Mouse (Mus musculus) limb, embryonic 13.5 days (tissue): ENCODE results near the gene Fam205c. TPM values are rescaled to one million over a fixed set of nuclear protein-coding genes. Genes with fewer than 3 reads are reported as not detected.

Experiments
- polyA plus RNA-seq: library from polyadenylated mRNA; unstranded; fragments of >200 nt; fragmentation: Nextera tagmentation; extraction: Ambion mirVana; gene quantifications from 2 replicates; pipeline ENCODE4 v1.2.1, GENCODE M21; 2015

Fam205c gene
- polyA plus RNA-seq, 1 experiment from 2014 or later: not detected

Other genes starting within 250 kb of the Fam205c start
- gene Gm2564, start 244.5 kb downstream of the Fam205c start, polyA plus RNA-seq: 0.28 TPM in 1 of 2 replicates, not detected in the other
- gene Ccl27b, start 219.0 kb downstream of the Fam205c start, polyA plus RNA-seq: not detected in 2 replicates
- gene Il11ra2, start 212.3 kb downstream of the Fam205c start, polyA plus RNA-seq: not detected in 2 replicates
- not detected in 2 replicates for gene 4930578G10Rik, start 138.7 kb downstream of the Fam205c start, polyA plus RNA-seq
- gene Ccl19, start 117.7 kb downstream of the Fam205c start, polyA plus RNA-seq: not detected in 2 replicates
- gene Ccl21a, start 100.2 kb downstream of the Fam205c start, polyA plus RNA-seq: 21.6 and 28.1 TPM in 2 replicates
- gene Fam205a1, start 20.3 kb downstream of the Fam205c start, polyA plus RNA-seq: 0.05 TPM in 1 of 2 replicates, not detected in the other
- gene Gm12394, start 17.5 kb downstream of the Fam205c start, polyA plus RNA-seq: 0.06 TPM in 1 of 2 replicates, not detected in the other
- gene Phf24, start 42.4 kb upstream of the Fam205c start, polyA plus RNA-seq: 0.79 and 0.94 TPM in 2 replicates
- 8.9 and 9.0 TPM in 2 replicates for gene Dnajb5, start 75.6 kb upstream of the Fam205c start, polyA plus RNA-seq
- gene 1700022I11Rik, start 95.4 kb upstream of the Fam205c start, polyA plus RNA-seq: 0.78 and 1.1 TPM in 2 replicates
- 598 and 608 TPM in 2 replicates for gene Vcp, start 126.3 kb upstream of the Fam205c start, polyA plus RNA-seq
- gene Fancg, start 136.3 kb upstream of the Fam205c start, polyA plus RNA-seq: 19.5 and 20.7 TPM in 2 replicates
- gene Pigo, start 151.6 kb upstream of the Fam205c start, polyA plus RNA-seq: 25.7 and 26.0 TPM in 2 replicates
- gene Stoml2, start 157.5 kb upstream of the Fam205c start, polyA plus RNA-seq: 343 and 345 TPM in 2 replicates
- 13.7 and 14.7 TPM in 2 replicates for gene Fam214b, start 172.0 kb upstream of the Fam205c start, polyA plus RNA-seq
- gene Unc13b, start 184.7 kb upstream of the Fam205c start, polyA plus RNA-seq: 2.5 and 2.7 TPM in 2 replicates